Mouse (Mus musculus): ENCODE data around the gene Cops9. TPM values are rescaled to one million over a fixed set of nuclear protein-coding genes. Genes with fewer than 3 reads are reported as not detected.

The Cops9 gene
- polyA plus RNA-seq, 1 experiment from 2014 or later = 457 TPM

DNA sequence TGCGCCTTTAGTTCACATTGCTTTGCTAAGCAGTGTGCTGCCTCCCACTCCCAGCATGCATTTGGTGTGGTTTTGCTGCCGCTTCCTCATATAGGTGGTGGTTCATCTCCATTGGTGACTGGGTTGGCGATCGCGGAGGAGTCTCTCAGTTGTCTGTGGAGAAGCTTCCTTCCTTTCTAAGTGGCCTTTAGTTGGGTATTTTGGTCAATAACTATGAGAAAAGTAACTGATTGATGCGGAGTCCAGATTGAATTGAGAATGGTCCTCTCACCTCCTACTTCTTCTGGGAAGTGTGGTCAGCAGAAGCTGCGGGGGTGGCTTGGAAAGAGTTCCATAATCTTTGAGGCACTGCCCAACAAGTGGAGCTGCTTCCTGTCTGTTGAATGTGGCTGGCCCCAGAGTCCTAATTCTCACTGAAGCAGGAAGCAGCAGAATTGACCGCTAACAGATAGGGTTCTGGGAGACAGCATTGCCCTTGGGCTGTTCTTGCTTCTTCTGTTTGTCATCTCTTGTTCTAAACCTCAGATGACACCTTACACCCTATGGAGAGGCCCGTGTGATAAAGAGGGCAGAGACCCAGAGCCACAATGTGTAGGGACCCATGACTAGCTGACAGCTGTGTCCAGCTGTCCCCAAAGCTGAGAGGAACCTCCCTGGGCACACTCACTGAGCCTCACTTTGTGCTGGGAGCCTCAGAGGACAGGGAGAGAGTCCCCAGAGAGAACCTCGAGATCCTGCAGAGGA, 34.3 kb upstream of the Cops9 start:
- H3K36me3 ChIP-seq (ENCODE audit: control insufficient read depth, insufficient read depth, low read length) = no peaks in the 10 kb centered on the region
- no peaks in the 10 kb centered on the region for H3K27me3 ChIP-seq (ENCODE audit: control insufficient read depth, insufficient read depth, low read length)
- no peaks in the 10 kb centered on the region for H3K9me3 ChIP-seq (ENCODE audit: control insufficient read depth, low read depth, low read length)
- no peak overlapping the region for H3K4me2 ChIP-seq (replicated peaks; ENCODE audit: low read depth, low read length)
- no peak overlapping the region for H3K27ac ChIP-seq (ENCODE audit: low read length)
- no peak overlapping the region for H3K9ac ChIP-seq (replicated peaks; ENCODE audit: low read depth, low read length)
- H3K4me1 ChIP-seq (ENCODE audit: control insufficient read depth, insufficient read depth, low read length) = no peaks in the 10 kb centered on the region; the same call in 1 of the 2 replicates
- H3K4me3 ChIP-seq (ENCODE audit: low read depth, low read length) = no peak overlapping the region
- no peak for ATAC-seq (ENCODE audit: insufficient number of reproducible peaks, insufficient read depth, low FRiP score, low read depth)
- 70% methylated on average over 10 of the region's 10 CpGs for WGBS

- Histone ChIP-seq H3K4me2 (replicated peaks; ENCODE audit: low read depth, low read length) (no peak overlapping the region), H3K9me3 (ENCODE audit: control insufficient read depth, low read depth, low read length) (no peaks in the 10 kb centered on the region), H3K36me3 (ENCODE audit: control insufficient read depth, insufficient read depth, low read length) (no peaks in the 10 kb centered on the region), H3K9ac (replicated peaks; ENCODE audit: low read depth, low read length) (no peak overlapping the region), H3K4me3 (ENCODE audit: low read depth, low read length) (no peak overlapping the region), H3K27ac (ENCODE audit: low read length) (no peak overlapping the region), H3K27me3 (ENCODE audit: control insufficient read depth, insufficient read depth, low read length) (no peaks in the 10 kb centered on the region), H3K4me1 (ENCODE audit: control insufficient read depth, insufficient read depth, low read length) (no peaks in the 10 kb centered on the region)
- no peak for ATAC-seq (ENCODE audit: insufficient number of reproducible peaks, insufficient read depth, low FRiP score, low read depth)
- 85% methylated on average over 5 of the region's 5 CpGs for WGBS
Observed at GRCm38 (mm10) chr1:92673258-92673782, 31.5 kb upstream of the Cops9 start.

DNA sequence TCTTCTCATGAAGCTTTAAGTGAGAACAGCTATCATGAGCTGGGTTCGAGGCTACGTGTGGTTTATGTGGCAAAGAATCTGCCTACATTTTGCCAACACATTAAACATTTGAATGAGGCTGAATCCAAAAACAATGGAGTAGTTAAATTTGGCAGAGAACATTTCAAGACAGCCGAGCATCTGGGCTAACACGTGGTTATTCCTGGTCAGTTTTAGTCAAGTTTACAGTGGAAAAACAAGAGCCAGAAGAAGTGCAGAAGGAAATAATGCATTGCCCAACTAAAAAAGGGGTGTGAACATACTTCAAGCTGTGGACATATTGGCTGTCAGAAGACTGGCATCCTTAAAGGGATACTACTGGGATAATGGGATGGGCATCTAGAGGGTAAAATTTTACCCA, 29.5 kb upstream of the Cops9 start:
- WGBS = 86% methylated on average over 4 of the region's 4 CpGs
- Histone ChIP-seq H3K4me2 (replicated peaks; ENCODE audit: low read depth, low read length) (no peak overlapping the region), H3K4me3 (ENCODE audit: low read depth, low read length) (no peak overlapping the region), H3K9me3 (ENCODE audit: control insufficient read depth, low read depth, low read length) (no peaks in the 10 kb centered on the region), H3K9ac (replicated peaks; ENCODE audit: low read depth, low read length) (no peak overlapping the region), H3K4me1 (ENCODE audit: control insufficient read depth, insufficient read depth, low read length) (no peaks in the 10 kb centered on the region), H3K27me3 (ENCODE audit: control insufficient read depth, insufficient read depth, low read length) (no peaks in the 10 kb centered on the region), H3K36me3 (ENCODE audit: control insufficient read depth, insufficient read depth, low read length) (no peaks in the 10 kb centered on the region), H3K27ac (ENCODE audit: low read length) (no peak overlapping the region)
- no peak for ATAC-seq (ENCODE audit: insufficient number of reproducible peaks, insufficient read depth, low FRiP score, low read depth)

- no peak overlapping the region for H3K9ac ChIP-seq (replicated peaks; ENCODE audit: low read depth, low read length)
- no peak for ATAC-seq (ENCODE audit: insufficient number of reproducible peaks, insufficient read depth, low FRiP score, low read depth)
- no peak overlapping the region for H3K4me3 ChIP-seq (ENCODE audit: low read depth, low read length)
- no peak overlapping the region for H3K4me2 ChIP-seq (replicated peaks; ENCODE audit: low read depth, low read length)
- H3K36me3 ChIP-seq (ENCODE audit: control insufficient read depth, insufficient read depth, low read length) = no peaks in the 10 kb centered on the region
- no peak overlapping the region for H3K27ac ChIP-seq (ENCODE audit: low read length)
- no peaks in the 10 kb centered on the region for H3K27me3 ChIP-seq (ENCODE audit: control insufficient read depth, insufficient read depth, low read length)
- 73% methylated on average over 3 of the region's 3 CpGs for WGBS
- H3K4me1 ChIP-seq (ENCODE audit: control insufficient read depth, insufficient read depth, low read length) = no peaks in the 10 kb centered on the region
- no peaks in the 10 kb centered on the region for H3K9me3 ChIP-seq (ENCODE audit: control insufficient read depth, low read depth, low read length)
Observed at GRCm38 (mm10) chr1:92669430-92669829, 27.6 kb upstream of the Cops9 start.

GRCm38 (mm10) chr1:92667106-92667505, 25.3 kb upstream of the Cops9 start:
- Histone ChIP-seq H3K4me3 (ENCODE audit: low read depth, low read length) (no peak overlapping the region), H3K9ac (replicated peaks; ENCODE audit: low read depth, low read length) (no peak overlapping the region), H3K4me1 (ENCODE audit: control insufficient read depth, insufficient read depth, low read length) (no peaks in the 10 kb centered on the region), H3K4me2 (replicated peaks; ENCODE audit: low read depth, low read length) (no peak overlapping the region), H3K27me3 (ENCODE audit: control insufficient read depth, insufficient read depth, low read length) (no peaks in the 10 kb centered on the region), H3K9me3 (ENCODE audit: control insufficient read depth, low read depth, low read length) (no peaks in the 10 kb centered on the region), H3K36me3 (ENCODE audit: control insufficient read depth, insufficient read depth, low read length) (no peaks in the 10 kb centered on the region), H3K27ac (ENCODE audit: low read length) (no peak overlapping the region)
- 78% methylated on average over 6 of the region's 6 CpGs for WGBS
- ATAC-seq (ENCODE audit: insufficient number of reproducible peaks, insufficient read depth, low FRiP score, low read depth) = no peak

DNA sequence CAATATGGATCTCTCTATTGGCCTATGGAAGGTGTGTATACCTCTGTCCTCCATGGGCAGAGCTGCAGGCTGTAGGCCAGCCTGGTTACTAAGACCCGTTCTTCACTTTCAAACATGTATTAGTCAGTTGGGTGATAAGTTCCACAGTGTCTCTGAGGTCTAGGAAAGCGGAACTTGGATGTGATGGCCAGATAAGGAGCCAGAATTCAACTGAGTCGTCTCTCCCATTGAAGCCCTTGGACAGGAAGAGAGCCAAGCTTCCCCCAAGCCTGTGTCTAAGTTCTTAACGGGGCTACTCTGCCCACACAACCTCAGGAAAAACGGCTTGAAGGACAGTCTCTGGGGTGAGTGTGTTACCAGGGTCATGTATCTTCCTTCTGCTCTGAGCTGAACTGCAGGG, 17.6 kb upstream of the Cops9 start:
- H3K9ac ChIP-seq (replicated peaks; ENCODE audit: low read depth, low read length) = no peak overlapping the region
- H3K4me3 ChIP-seq (ENCODE audit: low read depth, low read length) = no peak overlapping the region
- no peaks in the 10 kb centered on the region for H3K27me3 ChIP-seq (ENCODE audit: control insufficient read depth, insufficient read depth, low read length)
- no peak overlapping the region for H3K27ac ChIP-seq (ENCODE audit: low read length)
- H3K4me2 ChIP-seq (replicated peaks; ENCODE audit: low read depth, low read length) = no peak overlapping the region
- H3K4me1 ChIP-seq (ENCODE audit: control insufficient read depth, insufficient read depth, low read length) = no peaks in the 10 kb centered on the region
- H3K36me3 ChIP-seq (ENCODE audit: control insufficient read depth, insufficient read depth, low read length) = no peaks in the 10 kb centered on the region
- H3K9me3 ChIP-seq (ENCODE audit: control insufficient read depth, low read depth, low read length) = no peaks in the 10 kb centered on the region
- WGBS = 57% methylated on average over 5 of the region's 5 CpGs
- no peak for ATAC-seq (ENCODE audit: insufficient number of reproducible peaks, insufficient read depth, low FRiP score, low read depth)

DNA sequence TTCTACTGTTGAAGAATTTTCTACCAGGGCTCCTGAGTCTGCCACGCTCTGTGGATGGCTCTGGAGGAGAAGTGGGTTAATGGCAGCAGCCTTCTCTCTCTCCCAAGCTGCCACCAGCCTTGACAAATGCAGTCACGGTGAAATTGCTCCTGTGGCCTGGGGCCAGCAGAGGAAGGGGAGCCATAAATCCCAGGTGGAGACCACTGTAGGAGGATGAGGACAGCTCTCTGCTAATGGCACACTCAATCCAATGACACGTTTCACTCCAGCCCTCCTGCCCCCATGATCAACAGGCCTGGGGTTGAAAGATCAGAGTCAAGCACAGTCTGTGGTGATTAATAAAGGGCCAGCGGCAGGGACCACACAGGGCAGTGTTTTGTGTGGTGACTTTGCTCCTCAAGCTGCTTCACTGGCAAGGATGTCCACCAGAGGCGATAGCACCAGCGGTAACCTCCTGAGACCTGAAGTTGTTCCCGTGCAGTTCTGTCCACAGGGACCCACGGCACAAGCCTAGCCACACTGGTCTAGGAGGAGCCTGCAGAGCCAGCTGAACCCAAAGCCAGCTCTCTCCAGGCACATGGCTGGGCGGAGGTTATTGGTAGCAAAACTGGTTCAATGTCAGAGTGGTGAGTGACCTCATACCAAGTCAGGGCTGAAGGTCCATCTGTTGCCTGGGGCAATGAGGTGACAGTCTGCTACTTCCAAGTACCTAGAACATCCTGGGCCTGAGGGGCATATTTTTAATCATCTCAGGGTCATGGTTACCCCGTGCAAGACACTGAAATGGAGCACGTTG, 15.4 kb upstream of the Cops9 start:
- H3K9ac ChIP-seq (replicated peaks; ENCODE audit: low read depth, low read length) = no peak overlapping the region
- H3K36me3 ChIP-seq (ENCODE audit: control insufficient read depth, insufficient read depth, low read length) = no peaks in the 10 kb centered on the region
- H3K27ac ChIP-seq (ENCODE audit: low read length) = no peak overlapping the region
- H3K27me3 ChIP-seq (ENCODE audit: control insufficient read depth, insufficient read depth, low read length) = no peaks in the 10 kb centered on the region
- ATAC-seq (ENCODE audit: insufficient number of reproducible peaks, insufficient read depth, low FRiP score, low read depth) = no peak
- WGBS = 66% methylated on average over 11 of the region's 11 CpGs
- no peak overlapping the region for H3K4me2 ChIP-seq (replicated peaks; ENCODE audit: low read depth, low read length)
- H3K4me3 ChIP-seq (ENCODE audit: low read depth, low read length) = no peak overlapping the region
- H3K9me3 ChIP-seq (ENCODE audit: control insufficient read depth, low read depth, low read length) = no peaks in the 10 kb centered on the region
- no peaks in the 10 kb centered on the region for H3K4me1 ChIP-seq (ENCODE audit: control insufficient read depth, insufficient read depth, low read length)

- H3K27me3 ChIP-seq (ENCODE audit: control insufficient read depth, insufficient read depth, low read length) = no peaks in the 10 kb centered on the region
- H3K27ac ChIP-seq (ENCODE audit: low read length) = no peak overlapping the region
- H3K4me2 ChIP-seq (replicated peaks; ENCODE audit: low read depth, low read length) = no peak overlapping the region
- H3K4me1 ChIP-seq (ENCODE audit: control insufficient read depth, insufficient read depth, low read length) = no peaks in the 10 kb centered on the region
- H3K36me3 ChIP-seq (ENCODE audit: control insufficient read depth, insufficient read depth, low read length) = no peaks in the 10 kb centered on the region
- H3K9me3 ChIP-seq (ENCODE audit: control insufficient read depth, low read depth, low read length) = no peaks in the 10 kb centered on the region
- no peak overlapping the region for H3K4me3 ChIP-seq (ENCODE audit: low read depth, low read length)
- no peak overlapping the region for H3K9ac ChIP-seq (replicated peaks; ENCODE audit: low read depth, low read length)
- no peak for ATAC-seq (ENCODE audit: insufficient number of reproducible peaks, insufficient read depth, low FRiP score, low read depth)
- WGBS = 54% methylated on average over 2 of the region's 2 CpGs
Observed at GRCm38 (mm10) chr1:92654676-92655075, 12.9 kb upstream of the Cops9 start.
